Mouse (Mus musculus): Measurements from ENCODE around the gene Crybg2. TPM values are rescaled to one million over a fixed set of nuclear protein-coding genes. Genes with fewer than 3 reads are reported as not detected.
A peak's percentile ranks its signal among the peaks of the same experiment; 100 is the strongest.

The Crybg2 gene
- total RNA-seq, 4 experiments from 2014 or later, result 0.50 TPM; not detected in 3

- DNase-seq (ENCODE audit: low spot score), result no peak
Measured at GRCm38 (mm10) chr4:134058166-134058715, 2.4 kb upstream of the Crybg2 start.

- DNase-seq (ENCODE audit: low spot score), result no peak
Measured at GRCm38 (mm10) chr4:134058908-134059307, 1.7 kb upstream of the Crybg2 start.

- DNase-seq (ENCODE audit: low spot score), result no peak
Measured at GRCm38 (mm10) chr4:134061166-134061830, 683 bp downstream of the Crybg2 start.

DNA sequence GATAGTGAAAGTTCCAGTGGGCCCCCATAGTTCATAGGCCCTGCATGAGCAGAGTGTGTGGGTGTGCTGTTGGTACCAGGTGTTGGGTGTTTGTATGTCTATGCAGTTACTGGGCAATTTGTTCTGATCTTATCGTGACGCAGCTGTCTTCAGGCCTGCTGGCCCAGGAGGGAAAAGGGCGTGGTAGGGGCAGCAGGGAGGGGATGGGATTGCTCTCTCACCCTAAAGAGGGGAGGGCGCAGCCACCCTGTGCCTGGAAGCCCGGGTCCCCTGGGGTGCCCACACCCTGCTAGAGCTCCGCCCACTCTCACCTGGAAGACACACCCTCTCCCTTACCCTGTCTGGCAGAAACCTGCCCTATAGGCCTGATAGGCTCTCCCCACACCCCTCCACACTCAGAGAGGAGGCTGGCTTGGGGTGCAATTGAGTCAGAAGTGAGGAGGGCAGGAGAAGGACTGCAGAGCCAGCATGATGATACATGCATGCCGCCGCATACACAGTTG lies 1.4 kb downstream of the Crybg2 start:
- DNase-seq (ENCODE audit: low spot score), result no peak

GRCm38 (mm10) chr4:134062561-134062960 lies 1.9 kb downstream of the Crybg2 start:
- no peak for DNase-seq (ENCODE audit: low spot score)

- no peak for DNase-seq (ENCODE audit: low spot score)
Measured at GRCm38 (mm10) chr4:134065431-134066004, 4.9 kb downstream of the Crybg2 start.

GRCm38 (mm10) chr4:134067383-134067782 lies 6.8 kb downstream of the Crybg2 start:
- no peak for DNase-seq (ENCODE audit: low spot score)

- no peak for DNase-seq (ENCODE audit: low spot score)
Measured at GRCm38 (mm10) chr4:134067833-134068544, 7.4 kb downstream of the Crybg2 start.

- no peak for DNase-seq (ENCODE audit: low spot score)
Measured at GRCm38 (mm10) chr4:134068793-134069580, 8.4 kb downstream of the Crybg2 start.

GRCm38 (mm10) chr4:134078694-134079093 lies 18.1 kb downstream of the Crybg2 start:
- DNase-seq (ENCODE audit: low spot score), result no peak

DNA sequence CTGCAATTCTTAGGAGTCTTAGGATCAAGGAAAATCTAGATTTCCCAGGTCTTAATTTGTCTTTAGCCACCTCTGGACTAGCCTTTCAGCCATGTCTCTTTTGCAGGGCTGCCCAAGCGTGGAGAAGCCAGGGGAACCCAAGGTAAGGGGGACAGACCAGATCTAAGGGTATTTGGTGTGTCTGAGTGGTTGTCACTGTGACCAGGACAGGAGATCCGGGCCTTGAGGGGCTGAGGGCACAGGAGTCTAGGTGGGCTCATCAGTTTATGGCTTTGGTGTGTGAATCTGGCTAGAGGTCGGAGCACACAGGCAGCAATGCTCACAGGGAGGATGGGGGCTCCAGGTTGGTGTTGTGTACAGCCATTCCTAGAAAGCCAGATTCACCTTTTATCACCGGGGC lies 20.1 kb downstream of the Crybg2 start:
- no peak for DNase-seq (ENCODE audit: low spot score)

- no peak for DNase-seq (ENCODE audit: low spot score)
Measured at GRCm38 (mm10) chr4:134081730-134082386, 21.2 kb downstream of the Crybg2 start.

GRCm38 (mm10) chr4:134082460-134082859 lies 21.8 kb downstream of the Crybg2 start:
- DNase-seq (ENCODE audit: low spot score), result no peak

DNA sequence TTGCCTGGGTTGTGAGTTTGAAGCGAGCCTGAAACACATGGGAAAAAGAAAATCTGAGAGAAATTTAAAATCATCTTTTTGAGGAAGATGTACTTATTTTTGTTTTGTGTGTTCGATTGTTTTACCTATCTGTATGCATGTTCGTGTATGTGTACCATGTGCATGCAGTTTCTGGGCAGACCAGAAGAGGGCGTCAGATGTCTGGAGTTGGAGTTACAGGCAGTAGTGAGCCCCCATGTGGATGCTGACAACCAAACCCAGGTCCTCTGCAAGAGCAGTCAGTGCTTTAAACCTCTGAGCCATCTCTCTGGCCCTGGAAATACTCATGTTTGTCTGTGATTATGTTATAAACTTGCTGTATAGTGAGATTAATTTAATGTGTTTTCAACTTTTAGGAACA lies 24.4 kb downstream of the Crybg2 start:
- no peak for DNase-seq (ENCODE audit: low spot score)

DNA sequence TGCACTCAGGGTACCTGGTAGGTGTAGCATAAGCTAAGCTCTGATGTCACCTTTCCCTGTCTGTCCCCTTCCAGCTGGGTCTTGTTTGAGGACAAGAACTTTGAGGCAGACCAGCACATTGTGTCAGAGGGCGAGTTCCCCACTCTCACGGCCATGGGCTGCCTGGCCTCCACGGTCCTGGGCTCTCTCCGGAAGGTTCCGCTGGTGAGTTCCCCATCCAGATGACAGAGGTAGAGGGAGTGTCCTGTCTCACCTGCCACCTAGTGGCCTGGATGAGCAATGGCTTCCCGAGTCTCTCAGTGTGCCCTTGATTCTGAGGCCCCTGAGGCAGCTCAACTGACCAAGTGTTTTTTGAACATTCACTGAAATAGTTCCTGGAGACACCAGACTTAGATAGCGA lies 26.8 kb downstream of the Crybg2 start:
- DNase-seq (ENCODE audit: low spot score), result no peak

- DNase-seq (ENCODE audit: low spot score), result no peak
Measured at GRCm38 (mm10) chr4:134089029-134089428, 28.4 kb downstream of the Crybg2 start.

- no peak for DNase-seq (ENCODE audit: low spot score)
Measured at GRCm38 (mm10) chr4:134090521-134091224, 30.1 kb downstream of the Crybg2 start.

- DNase-seq (ENCODE audit: low spot score), result no peak
Measured at GRCm38 (mm10) chr4:134091225-134091529, 30.6 kb downstream of the Crybg2 start.

DNA sequence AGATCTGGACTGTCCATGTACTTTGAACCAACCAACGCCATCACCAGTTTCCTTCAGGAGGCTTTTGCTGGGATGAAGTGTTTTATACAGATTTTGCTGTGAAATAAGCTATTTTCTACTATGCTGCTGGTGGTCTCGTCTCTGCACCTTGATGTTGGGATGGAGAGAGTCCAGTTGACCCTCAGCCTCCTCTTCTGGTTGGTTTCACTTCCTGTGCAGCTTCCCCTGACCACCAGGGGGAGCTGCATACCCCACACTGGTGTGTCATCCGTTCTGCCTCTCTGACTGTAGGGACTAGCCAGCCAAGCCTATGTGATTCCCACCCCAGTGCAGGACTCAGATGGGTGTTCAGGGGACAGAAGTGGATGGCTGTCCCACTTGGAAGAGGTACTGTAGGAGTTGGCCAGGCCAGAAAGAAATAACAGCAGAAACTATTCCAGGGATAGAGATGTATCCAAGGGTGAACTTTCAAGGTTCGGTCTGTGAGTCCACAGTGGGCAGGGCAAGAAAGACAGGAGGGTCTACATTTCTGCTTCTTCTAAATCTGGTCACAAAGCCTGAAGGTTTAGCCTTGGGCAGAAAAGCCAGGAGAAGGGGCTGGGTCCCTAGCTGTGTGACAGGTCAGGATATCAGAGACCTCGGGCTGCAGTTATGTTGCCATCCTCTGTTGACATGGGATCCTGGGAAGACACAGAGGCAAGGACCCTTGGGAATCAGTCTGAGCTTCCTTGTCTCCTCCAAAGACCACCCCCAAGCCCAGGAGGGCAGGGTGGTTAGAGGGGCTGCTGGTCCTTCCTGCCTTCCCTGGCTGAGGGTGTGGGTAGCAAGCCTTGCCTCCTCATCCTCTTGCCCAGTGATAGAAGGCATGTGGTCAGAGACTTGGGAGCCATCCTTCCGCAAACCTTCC lies 32.0 kb downstream of the Crybg2 start:
- peak; percentile 16 for DNase-seq (ENCODE audit: low spot score)
